Mouse (Mus musculus): Measurements from ENCODE around the gene Plekhm2.

The Plekhm2 gene

GRCm38 (mm10) chr4:141628661-141629060, 36.0 kb downstream of the Plekhm2 start:
- DNase-seq = no peak

GRCm38 (mm10) chr4:141627502-141627901, 37.2 kb downstream of the Plekhm2 start:
- no peak for DNase-seq

- no peak for DNase-seq
Measured at GRCm38 (mm10) chr4:141625774-141626550, 38.7 kb downstream of the Plekhm2 start.

GRCm38 (mm10) chr4:141624983-141625773, 39.5 kb downstream of the Plekhm2 start:
- DNase-seq = peak; percentile 71

- no peak for DNase-seq
Measured at GRCm38 (mm10) chr4:141624134-141624533, 40.6 kb downstream of the Plekhm2 start.

GRCm38 (mm10) chr4:141623666-141624065, 41.0 kb downstream of the Plekhm2 start, which contains the start of gene Slc25a34:
Gene Slc25a34, minus strand, starts transcription at chr4:141623821.
- DNase-seq = peak; percentile 85

GRCm38 (mm10) chr4:141623037-141623436, 41.7 kb downstream of the Plekhm2 start:
- peak; percentile 70 for DNase-seq

- DNase-seq = no peak
Measured at GRCm38 (mm10) chr4:141622580-141622979, 42.1 kb downstream of the Plekhm2 start.

- DNase-seq = no peak
Measured at GRCm38 (mm10) chr4:141622091-141622490, 42.6 kb downstream of the Plekhm2 start.

GRCm38 (mm10) chr4:141621297-141621696, 43.4 kb downstream of the Plekhm2 start:
- DNase-seq = no peak

- no peak for DNase-seq
Measured at GRCm38 (mm10) chr4:141619299-141619883, 45.3 kb downstream of the Plekhm2 start.

- peak; percentile 75 for DNase-seq
Measured at GRCm38 (mm10) chr4:141618565-141619243, 46.0 kb downstream of the Plekhm2 start, which contains the start of gene Tmem82. Gene Tmem82, minus strand, starts transcription at chr4:141618633.

GRCm38 (mm10) chr4:141617863-141618564, 46.7 kb downstream of the Plekhm2 start:
- peak; percentile 81 for DNase-seq

- DNase-seq = peak; percentile 87
Measured at GRCm38 (mm10) chr4:141617299-141617698, 47.4 kb downstream of the Plekhm2 start.

GRCm38 (mm10) chr4:141616811-141617210, 47.9 kb downstream of the Plekhm2 start:
- no peak for DNase-seq

GRCm38 (mm10) chr4:141614946-141615345, 49.8 kb downstream of the Plekhm2 start:
- no peak for DNase-seq

- peak; percentile 76 for DNase-seq
Measured at GRCm38 (mm10) chr4:141609538-141609937, 55.2 kb downstream of the Plekhm2 start.

- peak; percentile 60 for DNase-seq
Measured at GRCm38 (mm10) chr4:141605861-141606260, 58.8 kb downstream of the Plekhm2 start, which contains the start of gene Fblim1. Gene Fblim1, minus strand, starts transcription at chr4:141606096.

- DNase-seq = no peak
Measured at GRCm38 (mm10) chr4:141605421-141605820, 59.3 kb downstream of the Plekhm2 start.

GRCm38 (mm10) chr4:141604493-141604892, 60.2 kb downstream of the Plekhm2 start:
- DNase-seq = peak; percentile 89

GRCm38 (mm10) chr4:141603921-141604320, 60.8 kb downstream of the Plekhm2 start:
- DNase-seq = peak; percentile 32

All from kidney, postnatal 10 days (tissue).